Mouse (Mus musculus) bone marrow macrophage, adult 2 months (primary cell): Measurements from ENCODE around the gene 9830107B12Rik.

Source experiments
- CTCF ChIP-seq: IDR thresholded peaks from 2 replicates; pipeline ENCODE4 v1.5.1; 2012; ENCODE audit warnings: low read depth, mild to moderate bottlenecking, low read length, moderate library complexity
- POLR2A ChIP-seq: IDR thresholded peaks from 2 replicates; pipeline ENCODE4 v1.6.1; 2012; ENCODE audit warnings: mild to moderate bottlenecking, low read depth, low read length, borderline replicate concordance

DNA sequence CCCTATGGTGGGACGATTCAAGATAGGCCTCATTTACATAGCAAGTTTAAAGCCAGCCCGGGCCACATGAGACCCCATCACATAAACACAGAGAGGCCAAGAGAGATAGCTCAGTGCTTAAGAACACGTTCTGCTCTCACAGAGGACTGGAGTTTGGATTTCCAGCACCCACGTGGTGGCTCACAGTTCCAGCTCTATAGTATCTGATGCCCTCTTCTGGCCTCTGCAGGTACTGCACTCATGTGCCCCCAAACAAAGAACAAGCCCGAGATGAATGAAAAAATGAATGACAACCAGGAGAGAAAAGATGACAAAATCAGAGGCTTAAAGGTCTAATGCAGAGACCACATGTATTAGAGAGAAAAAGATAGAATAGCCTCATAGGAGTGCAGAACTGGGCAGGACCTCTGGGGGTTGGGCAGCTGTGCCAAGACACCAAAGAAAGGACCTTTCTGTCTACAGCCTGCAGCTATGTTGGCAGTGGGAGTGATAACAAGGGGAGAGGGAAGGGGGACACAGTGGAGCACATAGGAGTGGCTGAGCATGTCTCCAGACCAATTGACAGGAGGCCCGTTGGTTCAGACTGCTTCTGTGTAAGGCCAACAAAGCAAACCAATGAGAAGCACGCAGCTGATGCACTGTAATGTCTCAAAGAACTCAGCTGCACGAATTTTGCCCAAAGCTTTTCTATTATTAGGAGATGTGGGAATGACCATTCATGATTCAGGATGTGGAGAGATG, 35.4 kb downstream of the 9830107B12Rik start:
- TF ChIP-seq CTCF, result peak; percentile 46
- TF ChIP-seq POLR2A, result no peak
